Mouse (Mus musculus) hindbrain, embryonic 11.5 days (tissue): ENCODE measurements around the gene Sh3bp1. TPM values are rescaled to one million over a fixed set of nuclear protein-coding genes. Genes with fewer than 3 reads are reported as not detected.

Experiments
- ATAC-seq: fragments of 200-750 bp; cut with Nextera tagmentation; 2 replicates; pipeline ENCODE4 v1.8.0; 2017; ENCODE audit warnings: mild to moderate bottlenecking, moderate TSS enrichment, moderate library complexity; ENCODE audit not compliant: low FRiP score
- DNase-seq: peaks from one replicate; pipeline ENCODE4 v3.0.0-alpha.2; 2015; ENCODE audit warnings: low spot score
- H3K27ac ChIP-seq: fragments of 300-500 bp; sonication (generic); 2 replicates; pipeline ENCODE4 v1.5.1; 2014; ENCODE audit warnings: mild to moderate bottlenecking, low read depth, low read length
- H3K27me3 ChIP-seq: fragments of 300-500 bp; sonication (generic); 2 replicates; pipeline ENCODE4 v1.6.1; 2014; ENCODE audit warnings: mild to moderate bottlenecking, low read length, moderate library complexity, mixed read lengths; ENCODE audit not compliant: control insufficient read depth, insufficient read depth
- H3K36me3 ChIP-seq: fragments of 300-500 bp; sonication (generic); 2 replicates; pipeline ENCODE4 v1.6.1; 2014; ENCODE audit warnings: mild to moderate bottlenecking, low read length, moderate library complexity, mixed read lengths; ENCODE audit not compliant: control insufficient read depth, insufficient read depth
- H3K4me1 ChIP-seq: fragments of 300-500 bp; sonication (generic); replicated peaks from 2 replicates; pipeline ENCODE4 v1.6.1; 2014; ENCODE audit warnings: low read length, mixed read lengths; ENCODE audit not compliant: control insufficient read depth, insufficient read depth
- H3K4me2 ChIP-seq: fragments of 300-500 bp; sonication (generic); replicated peaks from 2 replicates; pipeline ENCODE4 v1.6.1; 2014; ENCODE audit warnings: mild to moderate bottlenecking, low read depth, low read length
- H3K4me3 ChIP-seq: fragments of 300-500 bp; sonication (generic); 2 replicates; pipeline ENCODE4 v1.5.1; 2014; ENCODE audit warnings: low read depth, low read length
- H3K9ac ChIP-seq: fragments of 300-500 bp; sonication (generic); 2 replicates; pipeline ENCODE4 v1.6.1; 2014; ENCODE audit warnings: low read depth, low read length
- H3K9me3 ChIP-seq: fragments of 300-500 bp; sonication (generic); 2 replicates; pipeline ENCODE4 v1.6.1; 2016; ENCODE audit warnings: low read length; ENCODE audit not compliant: control insufficient read depth
- WGBS: fragments of 180-500 bp; shearing (Covaris S2); extraction: QIAGEN DNeasy Blood & Tissue Kit; methylation state at CpG from one replicate; pipeline ENCODE4 v1.1.7; 2014; 5-methylcytosine and 5-hydroxymethylcytosine counted together
- polyA plus RNA-seq: library from polyadenylated mRNA; unstranded; fragments of >200 nt; fragmentation: Nextera tagmentation; extraction: Ambion mirVana; gene quantifications from 2 replicates; pipeline ENCODE4 v1.2.1, GENCODE M21; 2014

Sh3bp1 gene
- polyA plus RNA-seq, 1 experiment from 2014 or later = 11.8 TPM

GRCm38 (mm10) chr15:78901422-78901789 lies 1.8 kb downstream of the Sh3bp1 start:
- Histone ChIP-seq H3K27ac (no peak overlapping the region), H3K4me3 (peak overlapping the region; percentile 46; the same call in 1 of the 2 replicates), H3K4me2 (no peak overlapping the region; the same call in 1 of the 2 replicates), H3K9ac (0 out of 2 replicates have a peak overlapping the region, but pooled peaks have one; percentile 12), H3K27me3 (peaks cover 8% of the 10 kb centered on the region), H3K9me3 (no peaks in the 10 kb centered on the region), H3K36me3 (no peaks in the 10 kb centered on the region), H3K4me1 (peaks cover 8% of the 10 kb centered on the region; the same call in 1 of the 2 replicates)
- DNase-seq = peak; percentile 37
- ATAC-seq = no peak
- 37% methylated on average over 8 of the region's 8 CpGs for WGBS

GRCm38 (mm10) chr15:78903243-78903642 lies 3.7 kb downstream of the Sh3bp1 start:
- Histone ChIP-seq H3K9me3 (no peaks in the 10 kb centered on the region), H3K27me3 (peaks cover 8% of the 10 kb centered on the region), H3K4me1 (peaks cover 8% of the 10 kb centered on the region; the same call in 1 of the 2 replicates), H3K4me2 (no peak overlapping the region), H3K36me3 (no peaks in the 10 kb centered on the region), H3K4me3 (no peak overlapping the region), H3K9ac (no peak overlapping the region), H3K27ac (no peak overlapping the region)
- DNase-seq = peak; percentile 91
- ATAC-seq = peak; percentile 33; the same call in 1 of the 2 replicates
- 9% methylated on average over 2 of the region's 2 CpGs for WGBS

- H3K9ac ChIP-seq = no peak overlapping the region
- no peak overlapping the region for H3K4me3 ChIP-seq
- no peaks in the 10 kb centered on the region for H3K9me3 ChIP-seq
- H3K4me2 ChIP-seq = no peak overlapping the region
- ATAC-seq (no peak), DNase-seq (no peak)
- WGBS = 88% methylated on average over 7 of the region's 7 CpGs
- H3K27me3 ChIP-seq = no peaks in the 10 kb centered on the region
- no peak overlapping the region for H3K27ac ChIP-seq
- no peaks in the 10 kb centered on the region; the same call in 1 of the 2 replicates for H3K4me1 ChIP-seq
- H3K36me3 ChIP-seq = no peaks in the 10 kb centered on the region
Measured at GRCm38 (mm10) chr15:78908399-78908798, 8.8 kb downstream of the Sh3bp1 start.

DNA sequence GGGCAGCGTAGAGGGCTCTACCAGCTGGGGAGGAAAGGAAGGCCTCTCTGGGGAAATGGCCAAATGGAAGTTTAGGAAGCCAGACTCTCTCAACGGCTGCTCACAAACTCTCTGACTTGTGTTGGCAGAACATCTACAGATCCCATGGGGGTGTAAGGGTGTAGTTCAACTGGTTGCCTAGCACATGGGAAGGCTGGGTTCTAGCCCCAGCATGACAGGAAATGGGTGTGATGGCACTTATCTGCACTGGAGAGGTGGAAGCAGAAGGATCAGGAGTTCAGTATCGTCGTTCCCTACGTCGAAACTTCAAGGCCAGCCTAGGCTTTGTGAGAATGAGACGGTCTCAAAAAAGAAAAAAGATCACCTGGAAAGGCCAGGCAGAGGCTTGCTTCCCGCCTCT lies 9.4 kb downstream of the Sh3bp1 start:
- Histone ChIP-seq H3K4me1 (no peaks in the 10 kb centered on the region; the same call in 1 of the 2 replicates), H3K9ac (no peak overlapping the region), H3K36me3 (no peaks in the 10 kb centered on the region), H3K9me3 (no peaks in the 10 kb centered on the region), H3K4me2 (no peak overlapping the region), H3K27me3 (no peaks in the 10 kb centered on the region), H3K27ac (no peak overlapping the region), H3K4me3 (no peak overlapping the region)
- WGBS = 88% methylated on average over 8 of the region's 8 CpGs
- ATAC-seq (no peak), DNase-seq (no peak)

- DNase-seq (peak; percentile 57), ATAC-seq (no peak)
- H3K27ac ChIP-seq = no peak overlapping the region
- no peaks in the 10 kb centered on the region for H3K9me3 ChIP-seq
- H3K27me3 ChIP-seq = no peaks in the 10 kb centered on the region
- no peak overlapping the region for H3K4me2 ChIP-seq
- no peak overlapping the region for H3K9ac ChIP-seq
- 44% methylated on average over 9 of the region's 9 CpGs for WGBS
- H3K4me1 ChIP-seq = peaks cover 16% of the 10 kb centered on the region
- no peaks in the 10 kb centered on the region for H3K36me3 ChIP-seq
- no peak overlapping the region for H3K4me3 ChIP-seq
Measured at GRCm38 (mm10) chr15:78912040-78912439, 12.5 kb downstream of the Sh3bp1 start.

DNA sequence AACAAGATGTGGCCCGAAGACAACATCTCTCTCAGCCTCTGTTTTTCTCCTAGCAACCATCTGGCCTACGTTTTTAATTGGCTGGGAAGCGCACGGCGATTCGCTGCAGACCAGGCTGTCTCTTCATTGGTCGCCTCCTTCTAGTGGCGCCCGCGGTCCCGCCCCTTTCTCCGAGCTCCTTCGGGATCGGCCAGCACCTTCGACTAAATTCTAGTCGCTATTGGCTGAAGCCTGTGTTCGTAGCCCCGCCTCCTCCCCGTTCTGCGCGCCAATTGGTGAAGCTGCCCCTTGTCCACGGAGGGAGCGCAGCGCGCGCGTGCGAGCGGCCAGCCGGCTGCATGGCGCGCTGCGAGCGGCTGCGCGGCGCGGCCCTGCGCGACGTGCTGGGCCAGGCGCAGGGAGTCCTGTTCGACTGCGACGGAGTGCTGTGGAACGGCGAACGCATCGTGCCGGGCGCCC lies 14.1 kb downstream of the Sh3bp1 start, which contains the start of gene Pdxp:
Gene Pdxp (plus strand): TSS at position 288 of the 459 bp plus-strand sequence.
- H3K27me3 ChIP-seq = no peaks in the 10 kb centered on the region
- peak within 1 kb of the TSS; percentile 82 for H3K9ac ChIP-seq
- H3K9me3 ChIP-seq = no peaks in the 10 kb centered on the region
- peak; percentile 98 for DNase-seq
- peak; percentile 94 for ATAC-seq
- WGBS = under 1% methylated on average over 50 of the region's 51 CpGs
- no peaks in the 10 kb centered on the region for H3K36me3 ChIP-seq
- peak within 1 kb of the TSS; percentile 76 for H3K4me3 ChIP-seq
- peak within 1 kb of the TSS; percentile 88 for H3K27ac ChIP-seq
- H3K4me2 ChIP-seq = peak within 1 kb of the TSS; percentile 99
- H3K4me1 ChIP-seq = peaks cover 16% of the 10 kb centered on the region

- Histone ChIP-seq H3K4me2 (peak overlapping the region; percentile 99), H3K36me3 (no peaks in the 10 kb centered on the region), H3K9ac (peak overlapping the region; percentile 82), H3K27me3 (no peaks in the 10 kb centered on the region), H3K4me3 (peak overlapping the region; percentile 76), H3K4me1 (peaks cover 16% of the 10 kb centered on the region), H3K27ac (peak overlapping the region; percentile 88), H3K9me3 (no peaks in the 10 kb centered on the region)
- WGBS = under 1% methylated on average over 56 of the region's 87 CpGs
- DNase-seq = no peak
- ATAC-seq = peak; percentile 72
Measured at GRCm38 (mm10) chr15:78914091-78914822, 14.7 kb downstream of the Sh3bp1 start.

DNA sequence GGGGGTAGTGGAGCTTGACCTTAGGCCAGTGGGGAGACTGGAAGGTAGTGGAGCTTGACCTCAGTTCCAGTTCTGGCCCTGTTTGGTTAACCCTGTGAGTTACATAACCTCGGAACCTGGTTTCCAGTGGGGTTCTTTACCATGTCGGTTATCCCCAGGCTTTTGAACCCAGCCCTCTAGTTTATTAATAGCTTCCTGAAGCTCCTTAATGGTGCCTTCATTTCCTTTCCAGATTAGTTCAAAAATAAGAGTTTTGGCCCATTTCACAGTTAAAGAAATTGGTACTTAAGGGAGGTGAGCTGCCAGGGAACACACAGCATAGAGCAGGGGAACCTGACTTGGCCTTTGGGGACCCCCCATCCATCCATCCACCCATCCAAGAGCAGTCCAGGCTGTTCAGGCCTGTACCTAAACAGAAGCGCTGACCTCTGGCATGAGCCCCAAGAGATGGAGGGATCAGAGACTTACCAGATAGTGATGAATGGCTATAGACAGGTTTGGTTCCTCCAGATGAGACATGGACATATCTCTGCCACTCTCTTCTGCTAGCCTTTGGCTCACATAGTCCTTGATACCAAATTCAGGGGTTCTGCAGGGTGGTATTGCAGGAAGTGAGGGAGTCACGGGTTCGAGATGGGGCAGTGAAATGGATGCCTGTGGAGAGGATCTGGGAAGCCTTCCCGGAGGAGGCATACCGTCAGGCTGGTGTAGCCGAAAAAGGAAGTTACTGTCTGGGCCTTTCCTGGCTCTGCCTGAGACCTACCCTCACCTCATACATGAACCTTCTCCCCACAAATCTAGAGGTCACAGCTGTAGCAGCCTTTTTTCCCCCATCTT lies 15.5 kb downstream of the Sh3bp1 start:
- Histone ChIP-seq H3K27ac (no peak overlapping the region), H3K4me1 (peaks cover 16% of the 10 kb centered on the region), H3K27me3 (no peaks in the 10 kb centered on the region), H3K4me2 (peak overlapping the region; percentile 99), H3K36me3 (no peaks in the 10 kb centered on the region), H3K4me3 (peak overlapping the region; percentile 76), H3K9me3 (no peaks in the 10 kb centered on the region), H3K9ac (peak overlapping the region; percentile 82)
- DNase-seq (peak; percentile 19), ATAC-seq (no peak)
- WGBS = 43% methylated on average over 8 of the region's 8 CpGs
